In the genomic region with DNA sequence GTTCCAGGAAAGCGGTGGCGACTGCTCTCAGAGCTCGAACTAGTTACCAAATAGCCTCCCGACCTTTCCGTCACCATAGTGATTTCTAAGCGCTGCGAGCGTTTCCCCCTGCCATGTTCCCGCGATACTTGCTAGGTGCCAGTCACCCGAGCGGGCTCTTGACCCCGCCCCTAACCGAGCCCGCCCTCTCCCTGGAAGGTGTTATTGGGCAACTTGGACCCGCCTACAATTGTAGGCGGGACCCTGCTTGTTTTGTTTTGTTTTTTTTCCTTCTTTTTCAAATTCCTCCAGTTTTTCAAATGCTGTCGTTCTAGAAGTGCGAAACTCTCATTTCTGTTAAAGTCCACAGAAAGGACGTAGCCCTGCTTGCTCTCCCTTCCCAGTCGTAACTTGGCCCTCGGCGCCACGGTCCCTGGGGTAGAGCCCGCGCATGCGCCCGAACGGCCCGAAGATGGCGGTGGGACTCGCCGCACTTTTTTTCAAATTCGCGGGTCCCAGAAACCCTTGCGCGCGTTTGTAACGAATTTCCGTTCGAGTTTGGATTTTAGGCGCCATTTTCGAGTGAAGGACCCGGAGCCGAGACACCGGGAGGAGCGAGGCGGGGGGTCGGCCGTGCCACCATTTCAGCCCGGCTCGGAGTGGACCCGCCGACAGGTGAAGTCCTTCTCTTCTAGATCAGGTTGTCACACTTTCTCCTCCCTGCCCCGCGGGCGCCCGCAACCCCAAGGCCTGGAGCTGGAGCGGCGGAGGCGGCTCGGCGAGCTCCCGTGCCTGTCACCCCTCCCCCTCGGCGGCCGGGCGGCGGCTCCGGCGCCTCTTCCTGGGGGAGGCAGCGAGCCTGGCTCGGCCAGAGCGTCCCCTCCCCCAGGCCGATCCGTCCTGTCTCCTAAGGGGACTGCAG, we compare ENCODE assay signal across 8 mouse cellular contexts. TPM values are rescaled to one million over a fixed set of nuclear protein-coding genes. Genes with fewer than 3 reads are reported as not detected.
DNase-seq lines count a peak whose midpoint lies in the region; ATAC-seq lines count a peak whose summit lies in the region.

A gene (minus strand): TSS at position 134 of the 901 bp plus-strand sequence.
A gene (plus strand): TSS at position 302 of the 901 bp plus-strand sequence.

- under 1% methylated on average over 76 of the region's 76 CpGs for WGBS in intestine, embryonic 14.5 days

- DNase-seq in adrenal gland, adult 18-20 months (ENCODE audit: low spot score in 2 of 2): peak; percentile 91
- peak; percentile 99 for DNase-seq in embryo, embryonic 11 days
- DNase-seq in gastrocnemius, postnatal 25 days: peak; percentile 96
- DNase-seq in intestine, embryonic 14.5 days (ENCODE audit: low spot score): peak; percentile 98
- DNase-seq in left cerebral cortex, postnatal 14 days (ENCODE audit: low spot score in 2 of 2): peak; percentile 96 to 97
- DNase-seq in mesoderm, embryonic 11.5 days (ENCODE audit: low read depth, low spot score): peak; percentile 98
- peak; percentile 90 to 91 for DNase-seq in right cerebral cortex, postnatal 36 days (ENCODE audit: low spot score in 2 of 2)
- DNase-seq in yolk sac, embryonic 10.5 days (ENCODE audit: low spot score): peak; percentile 97

- H3K9me3 ChIP-seq in intestine, embryonic 14.5 days (ENCODE audit: control insufficient read depth, low read length): no peaks in the 10 kb centered on the region

- peak within 1 kb of the TSS; percentile 87 for H3K27ac ChIP-seq in intestine, embryonic 14.5 days (ENCODE audit: low read depth)

- peak within 1 kb of the TSS; percentile 98 for H3K4me3 ChIP-seq in intestine, embryonic 14.5 days (ENCODE audit: low read depth, low read length)

- peaks cover 18% of the 10 kb centered on the region for H3K4me1 ChIP-seq in intestine, embryonic 14.5 days (replicated peaks; ENCODE audit: control insufficient read depth, insufficient read depth, low read length)

- peaks cover 5% of the 10 kb centered on the region for H3K36me3 ChIP-seq in intestine, embryonic 14.5 days (ENCODE audit: control insufficient read depth, insufficient read depth, low read length)

- ATAC-seq in intestine, embryonic 14.5 days (replicated peaks; ENCODE audit: low FRiP score, low TSS enrichment, low read depth): peak; percentile 94

- H3K4me2 ChIP-seq in intestine, embryonic 14.5 days (ENCODE audit: low read length): peak within 1 kb of the TSS; percentile 89

- intact Hi-C loops in left cerebral cortex, postnatal 14 days (cut with DNase I): loop anchor here (5.0 kb wide), 1 partner anchor 38 kb away; a partner anchor contains a TSS

- no peaks in the 10 kb centered on the region for H3K27me3 ChIP-seq in intestine, embryonic 14.5 days (replicated peaks; ENCODE audit: control insufficient read depth, insufficient read depth, low read length)

- peak within 1 kb of the TSS; percentile 94 for H3K9ac ChIP-seq in intestine, embryonic 14.5 days (ENCODE audit: low read length)

RNA-seq across cellular contexts. Expression of the first gene that starts in this region (rescaled TPM):
- total RNA-seq in adrenal gland, adult 18-20 months (2021): 10 to 100 TPM; 21.1 to 22.1 TPM
- total RNA-seq in gastrocnemius, postnatal 25 days (2021): 1 to 10 TPM; 3.3 to 4.8 TPM
- polyA plus RNA-seq in intestine, embryonic 14.5 days (2014; fragmentation: Nextera tagmentation; extraction: Ambion mirVana): 12.5 and 15.3 TPM in 2 replicates
- total RNA-seq in left cerebral cortex, postnatal 14 days (2021): 10 to 100 TPM; 17.6 to 17.7 TPM

RNA-seq across cellular contexts. Expression of the second gene that starts in this region (rescaled TPM):
- total RNA-seq in adrenal gland, adult 18-20 months (2021): 10 to 100 TPM; 19.5 to 26.7 TPM
- 1 to 10 TPM; 6.6 to 9.7 TPM for total RNA-seq in gastrocnemius, postnatal 25 days (2021)
- polyA plus RNA-seq in intestine, embryonic 14.5 days (2014; fragmentation: Nextera tagmentation; extraction: Ambion mirVana): 135 and 149 TPM in 2 replicates
- total RNA-seq in left cerebral cortex, postnatal 14 days (2021): 1 to 10 TPM; 6.4 to 8.2 TPM

Comparison
In these comparisons a context has a peak if more than half of its experiments do, and no peak if none do; other contexts are left out.
1. Peak in every context shown above with its lines: DNase-seq, ATAC-seq, H3K4me3 ChIP-seq and H3K27ac ChIP-seq.